Mouse (Mus musculus) kidney, adult 2 months (tissue): ENCODE measurements around the gene Blnk. TPM values are rescaled to one million over a fixed set of nuclear protein-coding genes. Genes with fewer than 3 reads are reported as not detected.

Experiments used
- DNase-seq: peaks from one replicate; pipeline ENCODE4 v3.0.0; 2021
- H3K27ac ChIP-seq: fragments of 200-500 bp; 2 replicates; pipeline ENCODE4 v1.5.1; 2012; ENCODE audit warnings: low read depth, low read length, control low read depth, inconsistent platforms; ENCODE audit not compliant: insufficient read depth
- H3K27me3 ChIP-seq: fragments of 200-500 bp; replicated peaks from 2 replicates; pipeline ENCODE4 v1.6.1; 2012; ENCODE audit warnings: mild to moderate bottlenecking, moderate library complexity, low read length, inconsistent platforms; ENCODE audit not compliant: control insufficient read depth, insufficient read depth
- H3K36me3 ChIP-seq: fragments of 200-500 bp; 2 replicates; pipeline ENCODE4 v1.6.1; 2012; ENCODE audit warnings: mild to moderate bottlenecking, moderate library complexity, low read length, inconsistent platforms; ENCODE audit not compliant: control insufficient read depth, insufficient read depth
- H3K4me1 ChIP-seq: fragments of 200-500 bp; 2 replicates; pipeline ENCODE4 v1.6.1; 2011; ENCODE audit warnings: low read length; ENCODE audit not compliant: control insufficient read depth, insufficient read depth
- H3K4me3 ChIP-seq: fragments of 200-500 bp; 2 replicates; pipeline ENCODE4 v1.5.1; 2011; ENCODE audit warnings: mild to moderate bottlenecking, low read depth, low read length, control low read depth; ENCODE audit not compliant: insufficient read depth
- CTCF ChIP-seq: fragments of 200-500 bp; conservative IDR thresholded peaks from 2 replicates; pipeline ENCODE4 v1.5.1; 2011; ENCODE audit warnings: low read depth, mild to moderate bottlenecking, control low read depth, low read length, moderate library complexity, mixed read lengths; ENCODE audit not compliant: insufficient read depth, insufficient read length
- POLR2A ChIP-seq: fragments of 200-500 bp; IDR thresholded peaks from one replicate; pipeline ENCODE4 v1.6.1; 2011; ENCODE audit warnings: low read depth, low read length, control low read depth
- WGBS: fragments of 180-500 bp; shearing (Covaris S2); methylation state at CpG from one replicate; pipeline ENCODE4 v1.1.7; 2018; 5-methylcytosine and 5-hydroxymethylcytosine counted together
- polyA plus RNA-seq: library from polyadenylated mRNA; depleted of rRNA; stranded (reverse); fragments of >200 nt; gene quantifications from 2 replicates; pipeline ENCODE4 v1.2.3, GENCODE M21; 2012; rRNA removed

The Blnk gene
- polyA plus RNA-seq, 1 experiment = 16.5 TPM

DNA sequence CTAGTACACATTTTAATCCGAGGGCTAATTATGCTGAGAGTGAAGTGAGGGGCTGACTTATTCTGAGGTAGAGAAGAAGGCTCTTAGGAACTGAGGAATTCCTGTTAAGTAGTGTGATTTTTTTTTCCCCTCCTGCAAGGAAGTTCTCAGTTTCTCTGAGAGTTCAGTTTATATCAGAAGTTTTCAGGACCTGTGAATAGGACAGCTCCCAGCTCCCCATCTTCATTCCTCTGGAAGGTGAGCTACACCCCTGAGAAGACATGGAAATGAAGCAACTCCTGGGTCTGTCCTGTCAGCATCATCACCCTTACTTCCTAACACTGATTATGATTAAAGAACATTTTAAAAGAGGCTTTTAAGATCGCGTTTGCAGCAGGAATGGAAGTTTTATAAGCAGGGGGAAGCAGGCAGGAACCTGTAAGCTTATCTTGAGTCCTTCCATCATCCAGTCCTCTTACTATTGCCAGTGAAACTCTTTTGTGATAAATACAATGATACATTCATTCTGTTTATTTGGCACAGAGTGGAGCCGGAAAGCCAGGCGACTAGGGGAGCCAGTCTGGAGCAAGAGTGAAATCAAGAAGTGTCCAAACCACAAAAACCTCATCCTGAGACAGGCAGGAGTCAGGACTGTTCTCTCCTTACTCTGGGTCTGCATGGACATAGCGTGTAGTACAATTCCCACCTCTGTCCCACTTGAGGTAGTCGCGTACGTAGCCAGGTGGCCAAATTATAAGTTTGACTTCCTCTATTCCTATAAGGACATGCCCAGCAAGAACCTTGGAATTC, 62.6 kb downstream of the Blnk start:
- H3K27me3 ChIP-seq = no peaks in the 10 kb centered on the region
- H3K4me3 ChIP-seq = no peak overlapping the region
- no peak for DNase-seq
- no peaks in the 10 kb centered on the region for H3K4me1 ChIP-seq
- H3K36me3 ChIP-seq = no peaks in the 10 kb centered on the region; the same call in 1 of the 2 replicates
- WGBS = 71% methylated on average over 9 of the region's 9 CpGs
- TF ChIP-seq POLR2A (no peak), CTCF (no peak)
- H3K27ac ChIP-seq = no peak overlapping the region

- H3K4me3 ChIP-seq = peak overlapping the region; percentile 99
- no peaks in the 10 kb centered on the region for H3K27me3 ChIP-seq
- WGBS = 3% methylated on average over 6 of the region's 6 CpGs
- H3K27ac ChIP-seq = no peak overlapping the region
- no peaks in the 10 kb centered on the region for H3K36me3 ChIP-seq
- 0 out of 2 replicates have a peak, but pooled peaks cover 3% of the 10 kb centered on the region for H3K4me1 ChIP-seq
- no peak for DNase-seq
- TF ChIP-seq CTCF (no peak), POLR2A (no peak)
Measured at GRCm38 (mm10) chr19:40895393-40895703, 99.0 kb downstream of the Blnk start.

- peak; percentile 92 for DNase-seq
- WGBS = under 1% methylated on average over 89 of the region's 89 CpGs
- H3K36me3 ChIP-seq = no peaks in the 10 kb centered on the region
- 0 out of 2 replicates have a peak, but pooled peaks cover 3% of the 10 kb centered on the region for H3K4me1 ChIP-seq
- H3K4me3 ChIP-seq = peak within 1 kb of the TSS; percentile 99
- peak within 1 kb of the TSS; percentile 94 for H3K27ac ChIP-seq
- TF ChIP-seq POLR2A (peak; percentile 59), CTCF (no peak)
- H3K27me3 ChIP-seq = no peaks in the 10 kb centered on the region
Measured at GRCm38 (mm10) chr19:40894519-40895392, 99.6 kb downstream of the Blnk start, which contains the start of gene Zfp518a. Gene Zfp518a, plus strand, starts transcription at chr19:40894705.

- WGBS = 53% methylated on average over 21 of the region's 21 CpGs
- H3K27ac ChIP-seq = peak overlapping the region; percentile 93; the same call in 1 of the 2 replicates
- peak overlapping the region; percentile 99 for H3K4me3 ChIP-seq
- H3K4me1 ChIP-seq = 0 out of 2 replicates have a peak, but pooled peaks cover 3% of the 10 kb centered on the region
- TF ChIP-seq POLR2A = no peak
- no peak for TF ChIP-seq CTCF
- H3K27me3 ChIP-seq = no peaks in the 10 kb centered on the region
- no peaks in the 10 kb centered on the region for H3K36me3 ChIP-seq
- DNase-seq = no peak
Measured at GRCm38 (mm10) chr19:40894071-40894506, 100.2 kb downstream of the Blnk start.

DNA sequence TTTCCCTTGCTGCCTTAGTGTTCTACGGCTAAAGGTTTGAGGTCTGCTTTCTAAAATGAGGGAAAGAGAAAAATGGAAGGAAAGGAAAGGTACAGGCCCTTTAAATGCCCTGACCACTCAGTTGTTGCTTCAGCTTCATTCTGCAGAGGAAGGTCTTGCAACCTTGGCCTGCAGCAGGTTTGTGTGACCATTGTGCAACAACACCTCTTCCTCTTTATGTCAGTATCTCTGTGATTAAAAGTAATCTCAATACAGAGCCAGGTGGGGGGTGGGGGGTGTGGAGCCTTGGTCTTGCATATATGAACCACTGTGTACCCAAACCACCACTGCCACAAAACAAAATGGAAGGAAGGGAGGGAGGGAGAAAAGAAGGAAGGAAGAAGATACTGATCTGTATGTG, 105.4 kb downstream of the Blnk start:
- H3K36me3 ChIP-seq = no peaks in the 10 kb centered on the region
- TF ChIP-seq CTCF (no peak), POLR2A (no peak)
- no peaks in the 10 kb centered on the region; the same call in 1 of the 2 replicates for H3K27me3 ChIP-seq
- no peaks in the 10 kb centered on the region for H3K4me1 ChIP-seq
- no peak overlapping the region for H3K4me3 ChIP-seq
- no peak overlapping the region for H3K27ac ChIP-seq
- 95% methylated on average over 1 of the region's 1 CpGs for WGBS
- DNase-seq = no peak

- TF ChIP-seq CTCF (no peak), POLR2A (no peak)
- Histone ChIP-seq H3K27ac (no peak overlapping the region), H3K4me3 (no peak overlapping the region), H3K36me3 (no peaks in the 10 kb centered on the region), H3K27me3 (no peaks in the 10 kb centered on the region; the same call in 1 of the 2 replicates), H3K4me1 (no peaks in the 10 kb centered on the region)
- 94% methylated on average over 4 of the region's 4 CpGs for WGBS
- no peak for DNase-seq
Measured at GRCm38 (mm10) chr19:40881700-40882099, 112.6 kb downstream of the Blnk start.

Other genes with a start within 250 kb of the Blnk start
- not detected in 2 replicates for gene Cc2d2b, start 245.8 kb downstream of the Blnk start, polyA plus RNA-seq
- 3.1 and 3.8 TPM in 2 replicates for gene Ccnj, start 163.3 kb downstream of the Blnk start, polyA plus RNA-seq
- 0.79 and 1.5 TPM in 2 replicates for gene Zfp518a, start 99.8 kb downstream of the Blnk start, polyA plus RNA-seq
- 0.08 TPM in 1 of 2 replicates, not detected in the other for gene Dntt, start 34.7 kb upstream of the Blnk start, polyA plus RNA-seq
- not detected in 2 replicates for gene Opalin, start 82.6 kb upstream of the Blnk start, polyA plus RNA-seq
- gene Tll2, start 212.3 kb upstream of the Blnk start, polyA plus RNA-seq = 0.03 TPM in 1 of 2 replicates, not detected in the other